Mouse (Mus musculus): ENCODE data around the gene Thop1. TPM values are rescaled to one million over a fixed set of nuclear protein-coding genes. Genes with fewer than 3 reads are reported as not detected.
A peak's percentile ranks its signal among the peaks of the same experiment; 100 is the strongest.
"Not testable (repeated sequence)": the region's sequence is repeated elsewhere in the genome, so short reads cannot be mapped to it uniquely, and the experiment has no call there.

Gene Thop1
- polyA plus RNA-seq, 2 experiments: 15.0 to 21.7 TPM

DNA sequence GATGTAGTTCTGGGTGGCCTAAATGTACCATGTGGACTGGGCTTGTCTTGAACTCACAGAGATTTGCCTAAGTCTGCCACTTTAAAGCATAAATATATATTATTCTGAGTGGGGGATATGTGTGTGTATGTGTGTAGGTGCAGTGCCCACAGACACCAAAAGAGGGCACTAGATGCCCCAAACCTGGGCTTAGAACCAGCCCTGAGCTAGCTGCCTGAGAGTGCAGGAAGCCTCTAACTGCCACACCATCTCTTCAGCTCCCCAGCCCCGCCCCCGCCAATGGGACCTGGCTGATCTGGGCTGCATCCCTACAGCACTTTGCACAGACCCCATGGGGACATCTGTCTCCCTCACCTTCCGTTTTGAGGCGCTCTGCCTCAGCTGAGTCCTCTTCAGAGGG is 19.2 kb upstream of the Thop1 start:
- ATAC-seq (ENCODE audit: insufficient read depth): no peak
- Histone ChIP-seq H3K4me1 (replicated peaks; ENCODE audit: control insufficient read depth in 2 of 2, insufficient read depth in 2 of 2, low read length in 1 of 2) (peaks cover 0 to 4% of the 10 kb centered on the region in 2 experiments; a peak in 2 of 4 replicates), H3K27me3 (ENCODE audit: control insufficient read depth, insufficient read depth, low read length) (no peaks in the 10 kb centered on the region), H3K36me3 (replicated peaks; ENCODE audit: control insufficient read depth, insufficient read depth, low read depth) (peaks cover 12% of the 10 kb centered on the region), H3K4me2 (ENCODE audit: low read depth) (no peak overlapping the region), H3K9me3 (ENCODE audit: control insufficient read depth, low read length) (no peaks in the 10 kb centered on the region), H3K27ac (no peak overlapping the region), H3K4me3 (ENCODE audit: insufficient read depth in 1 of 2, low read depth in 2 of 2, low read length in 2 of 2) (no peak overlapping the region), H3K9ac (replicated peaks) (no peak overlapping the region)
- WGBS (ENCODE audit: insufficient replicate concordance): 56% methylated on average over 4 of the region's 4 CpGs
- TF ChIP-seq CTCF (IDR thresholded peaks at IDR 0.05; ENCODE audit: low read depth) (peak; percentile 67), EP300 (IDR thresholded peaks at IDR 0.05; ENCODE audit: low read depth) (no peak)
- no peak for DNase-seq (ENCODE audit: low read depth in 3 of 3, low spot score in 3 of 3)

- DNase-seq (ENCODE audit: low read depth in 3 of 3, low spot score in 3 of 3) (no peak), ATAC-seq (ENCODE audit: insufficient read depth) (peak; percentile 42; the same call in 1 of the 2 replicates)
- no peaks in the 10 kb centered on the region for H3K27me3 ChIP-seq (ENCODE audit: control insufficient read depth, insufficient read depth, low read length)
- H3K4me2 ChIP-seq (ENCODE audit: low read depth): no peak overlapping the region
- WGBS (ENCODE audit: insufficient replicate concordance): 26% methylated on average over 6 of the region's 6 CpGs
- H3K27ac ChIP-seq: no peak overlapping the region
- peaks cover 0 to 4% of the 10 kb centered on the region in 2 experiments; a peak in 2 of 4 replicates for H3K4me1 ChIP-seq (replicated peaks; ENCODE audit: control insufficient read depth in 2 of 2, insufficient read depth in 2 of 2, low read length in 1 of 2)
- no peaks in the 10 kb centered on the region for H3K9me3 ChIP-seq (ENCODE audit: control insufficient read depth, low read length)
- H3K36me3 ChIP-seq (replicated peaks; ENCODE audit: control insufficient read depth, insufficient read depth, low read depth): peaks cover 12% of the 10 kb centered on the region
- H3K4me3 ChIP-seq (ENCODE audit: insufficient read depth in 1 of 2, low read depth in 2 of 2, low read length in 2 of 2): no peak overlapping the region
- TF ChIP-seq EP300 (IDR thresholded peaks at IDR 0.05; ENCODE audit: low read depth): no peak
- no peak for TF ChIP-seq CTCF (IDR thresholded peaks at IDR 0.05; ENCODE audit: low read depth)
- 0 out of 2 replicates have a peak overlapping the region, but pooled peaks have one; percentile 11 for H3K9ac ChIP-seq (replicated peaks)
Observed at GRCm38 (mm10) chr10:81051133-81051532, 18.7 kb upstream of the Thop1 start.

DNA sequence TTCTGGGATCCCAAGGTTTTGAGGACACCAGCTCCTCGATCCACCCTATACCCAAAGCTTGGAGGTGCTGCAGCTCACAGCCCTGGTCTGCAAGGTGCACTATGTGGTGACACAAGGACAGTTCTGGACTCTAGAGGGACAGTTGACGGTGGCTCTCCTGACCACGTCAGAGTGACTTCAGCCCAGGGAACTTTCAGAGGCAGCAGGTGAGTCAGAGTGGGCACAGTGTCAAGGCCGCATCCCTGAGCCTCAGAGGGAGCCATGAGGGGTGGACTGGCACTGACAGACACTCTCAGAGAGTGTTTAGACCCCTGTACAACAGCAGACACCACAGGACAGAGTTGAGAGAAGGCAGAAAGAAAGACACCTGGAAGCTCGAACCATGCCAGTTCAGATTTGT is 17.3 kb upstream of the Thop1 start:
- Histone ChIP-seq H3K4me2 (ENCODE audit: low read depth) (no peak overlapping the region), H3K4me3 (ENCODE audit: insufficient read depth in 1 of 2, low read depth in 2 of 2, low read length in 2 of 2) (no peak overlapping the region), H3K36me3 (replicated peaks; ENCODE audit: control insufficient read depth, insufficient read depth, low read depth) (peaks cover 12% of the 10 kb centered on the region), H3K4me1 (replicated peaks; ENCODE audit: control insufficient read depth in 2 of 2, insufficient read depth in 2 of 2, low read length in 1 of 2) (peaks cover 0 to 4% of the 10 kb centered on the region in 2 experiments; a peak in 2 of 4 replicates), H3K27ac (no peak overlapping the region), H3K9ac (replicated peaks) (no peak overlapping the region), H3K27me3 (ENCODE audit: control insufficient read depth, insufficient read depth, low read length) (no peaks in the 10 kb centered on the region), H3K9me3 (ENCODE audit: control insufficient read depth, low read length) (no peaks in the 10 kb centered on the region)
- TF ChIP-seq CTCF (IDR thresholded peaks at IDR 0.05; ENCODE audit: low read depth): no peak
- no peak for TF ChIP-seq EP300 (IDR thresholded peaks at IDR 0.05; ENCODE audit: low read depth)
- ATAC-seq (ENCODE audit: insufficient read depth): no peak
- WGBS (ENCODE audit: insufficient replicate concordance): 70% methylated on average over 5 of the region's 5 CpGs
- DNase-seq (ENCODE audit: low read depth in 3 of 3, low spot score in 3 of 3): no peak

GRCm38 (mm10) chr10:81055169-81055568 is 14.7 kb upstream of the Thop1 start:
- 77% methylated on average over 6 of the region's 6 CpGs for WGBS (ENCODE audit: insufficient replicate concordance)
- ATAC-seq (ENCODE audit: insufficient read depth): no peak
- no peak for DNase-seq (ENCODE audit: low read depth in 3 of 3, low spot score in 3 of 3)

GRCm38 (mm10) chr10:81055802-81056340 is 14.0 kb upstream of the Thop1 start:
- not testable (repeated sequence) for H3K27me3 ChIP-seq (ENCODE audit: control insufficient read depth, insufficient read depth, low read length); DNase-seq (ENCODE audit: low read depth in 3 of 3, low spot score in 3 of 3); H3K4me3 ChIP-seq (ENCODE audit: insufficient read depth in 1 of 2, low read depth in 2 of 2, low read length in 2 of 2); H3K9me3 ChIP-seq (ENCODE audit: control insufficient read depth, low read length); H3K27ac ChIP-seq; H3K4me2 ChIP-seq (ENCODE audit: low read depth); ATAC-seq (ENCODE audit: insufficient read depth); H3K36me3 ChIP-seq (replicated peaks; ENCODE audit: control insufficient read depth, insufficient read depth, low read depth); H3K9ac ChIP-seq (replicated peaks)
- 58% methylated on average over 11 of the region's 11 CpGs for WGBS (ENCODE audit: insufficient replicate concordance)
- H3K4me1 ChIP-seq (replicated peaks; ENCODE audit: control insufficient read depth in 2 of 2, insufficient read depth in 2 of 2, low read length in 1 of 2): peaks cover 0 to 12% of the 10 kb centered on the region in 2 experiments; a peak in 3 of 4 replicates

More at GRCm38 (mm10) chr10:81055169-81055568, 14.7 kb upstream of the Thop1 start:
- no peaks in the 10 kb centered on the region for H3K27me3 ChIP-seq (ENCODE audit: control insufficient read depth, insufficient read depth, low read length)
- peaks cover 0 to 12% of the 10 kb centered on the region in 2 experiments; a peak in 3 of 4 replicates for H3K4me1 ChIP-seq (replicated peaks; ENCODE audit: control insufficient read depth in 2 of 2, insufficient read depth in 2 of 2, low read length in 1 of 2)
- no peak overlapping the region for H3K9ac ChIP-seq (replicated peaks)
- TF ChIP-seq EP300 (IDR thresholded peaks at IDR 0.05; ENCODE audit: low read depth) (no peak), CTCF (IDR thresholded peaks at IDR 0.05; ENCODE audit: low read depth) (no peak)
- H3K36me3 ChIP-seq (replicated peaks; ENCODE audit: control insufficient read depth, insufficient read depth, low read depth): peaks cover 3% of the 10 kb centered on the region
- no peak overlapping the region for H3K4me3 ChIP-seq (ENCODE audit: insufficient read depth in 1 of 2, low read depth in 2 of 2, low read length in 2 of 2)
- no peak overlapping the region for H3K4me2 ChIP-seq (ENCODE audit: low read depth)
- H3K9me3 ChIP-seq (ENCODE audit: control insufficient read depth, low read length): no peaks in the 10 kb centered on the region
- no peak overlapping the region for H3K27ac ChIP-seq
